Mouse (Mus musculus) kidney, postnatal 0 days (tissue): ENCODE measurements around the gene Pcp4. TPM values are rescaled to one million over a fixed set of nuclear protein-coding genes. Genes with fewer than 3 reads are reported as not detected.
A peak's percentile ranks its signal among the peaks of the same experiment; 100 is the strongest.

Source experiments
- ATAC-seq: fragments of 200-750 bp; cut with Nextera tagmentation; replicated peaks from 2 replicates; pipeline ENCODE4 v1.8.0; 2017; ENCODE audit warnings: low read depth, moderate number of reproducible peaks, moderate TSS enrichment, moderate library complexity; ENCODE audit not compliant: low FRiP score
- DNase-seq: peaks from one replicate; pipeline ENCODE4 v3.0.0-alpha.2; 2016; ENCODE audit warnings: low spot score
- H3K27ac ChIP-seq: fragments of 300-500 bp; sonication (generic); 2 replicates; pipeline ENCODE4 v1.5.1; 2014; ENCODE audit warnings: mild to moderate bottlenecking
- H3K27me3 ChIP-seq: fragments of 300-500 bp; sonication (generic); 2 replicates; pipeline ENCODE4 v1.6.1; 2014; ENCODE audit warnings: low read length, mixed read lengths; ENCODE audit not compliant: insufficient read depth
- H3K36me3 ChIP-seq: fragments of 300-500 bp; sonication (generic); 2 replicates; pipeline ENCODE4 v1.6.1; 2014; ENCODE audit warnings: low read length, mixed read lengths; ENCODE audit not compliant: insufficient read depth
- H3K4me1 ChIP-seq: fragments of 300-500 bp; sonication (generic); replicated peaks from 2 replicates; pipeline ENCODE4 v1.6.1; 2014; ENCODE audit warnings: antibody characterized with exemption, low read length, mixed read lengths; ENCODE audit not compliant: insufficient read depth
- H3K4me2 ChIP-seq: fragments of 300-500 bp; sonication (generic); 2 replicates; pipeline ENCODE4 v1.6.1; 2014; ENCODE audit warnings: mild to moderate bottlenecking, low read length, moderate library complexity, mixed read lengths
- H3K4me3 ChIP-seq: fragments of 300-500 bp; sonication (generic); replicated peaks from 2 replicates; pipeline ENCODE4 v1.5.1; 2014; ENCODE audit warnings: low read depth, low read length
- H3K9ac ChIP-seq: fragments of 300-500 bp; sonication (generic); 2 replicates; pipeline ENCODE4 v1.6.1; 2014; ENCODE audit warnings: low read depth, low read length
- H3K9me3 ChIP-seq: fragments of 300-500 bp; sonication (generic); replicated peaks from 2 replicates; pipeline ENCODE4 v1.6.1; 2016; ENCODE audit warnings: low read length, inconsistent platforms, mixed read lengths
- CTCF ChIP-seq: IDR thresholded peaks from 2 replicates; pipeline ENCODE4 v1.5.1; 2016; ENCODE audit warnings: antibody characterized with exemption, low read depth, mild to moderate bottlenecking, moderate library complexity
- WGBS: fragments of 180-500 bp; shearing (Covaris S2); extraction: QIAGEN DNeasy Blood & Tissue Kit; methylation state at CpG from one replicate; pipeline ENCODE4 v1.1.7; 2014; 5-methylcytosine and 5-hydroxymethylcytosine counted together
- polyA plus RNA-seq: library from polyadenylated mRNA; unstranded; fragments of >200 nt; fragmentation: Nextera tagmentation; extraction: Ambion mirVana; gene quantifications from 2 replicates; pipeline ENCODE4 v1.2.1, GENCODE M21; 2015

The Pcp4 gene
- polyA plus RNA-seq, 1 experiment from 2014 or later, result 102 TPM

- DNase-seq (no peak), ATAC-seq (no peak)
- H3K4me2 ChIP-seq, result no peak overlapping the region
- no peak overlapping the region for H3K4me3 ChIP-seq
- no peaks in the 10 kb centered on the region for H3K4me1 ChIP-seq
- TF ChIP-seq CTCF, result no peak
- H3K9ac ChIP-seq, result no peak overlapping the region
- 59% methylated on average over 5 of the region's 5 CpGs for WGBS
- no peaks in the 10 kb centered on the region for H3K27me3 ChIP-seq
- H3K27ac ChIP-seq, result no peak overlapping the region
- no peaks in the 10 kb centered on the region for H3K36me3 ChIP-seq
- H3K9me3 ChIP-seq, result no peaks in the 10 kb centered on the region
These were observed 9.8 kb upstream of the Pcp4 start for GRCm38 (mm10) chr16:96457612-96458011.

GRCm38 (mm10) chr16:96459356-96459755 lies 8.1 kb upstream of the Pcp4 start:
- DNase-seq, result no peak
- H3K9me3 ChIP-seq, result no peaks in the 10 kb centered on the region
- H3K4me2 ChIP-seq, result no peak overlapping the region
- no peaks in the 10 kb centered on the region for H3K4me1 ChIP-seq
- no peaks in the 10 kb centered on the region for H3K36me3 ChIP-seq
- H3K4me3 ChIP-seq, result no peak overlapping the region
- no peak overlapping the region for H3K27ac ChIP-seq
- 83% methylated on average over 2 of the region's 2 CpGs for WGBS
- H3K9ac ChIP-seq, result no peak overlapping the region
- no peak for ATAC-seq
- H3K27me3 ChIP-seq, result no peaks in the 10 kb centered on the region
- no peak for TF ChIP-seq CTCF

- Histone ChIP-seq H3K27me3 (no peaks in the 10 kb centered on the region), H3K9ac (no peak overlapping the region), H3K4me2 (no peak overlapping the region), H3K27ac (no peak overlapping the region), H3K4me3 (no peak overlapping the region), H3K9me3 (no peaks in the 10 kb centered on the region), H3K4me1 (no peaks in the 10 kb centered on the region), H3K36me3 (no peaks in the 10 kb centered on the region)
- DNase-seq (no peak), ATAC-seq (no peak)
- WGBS, result 47% methylated on average over 3 of the region's 3 CpGs
- TF ChIP-seq CTCF, result no peak
These were observed 6.6 kb upstream of the Pcp4 start for GRCm38 (mm10) chr16:96460788-96461187.

- no peaks in the 10 kb centered on the region for H3K27me3 ChIP-seq
- H3K9ac ChIP-seq, result no peak overlapping the region
- WGBS, result 41% methylated on average over 4 of the region's 4 CpGs
- no peaks in the 10 kb centered on the region for H3K9me3 ChIP-seq
- no peaks in the 10 kb centered on the region for H3K4me1 ChIP-seq
- H3K36me3 ChIP-seq, result no peaks in the 10 kb centered on the region
- H3K4me2 ChIP-seq, result peak overlapping the region; percentile 4; the same call in 1 of the 2 replicates
- no peak for DNase-seq
- no peak for TF ChIP-seq CTCF
- H3K27ac ChIP-seq, result no peak overlapping the region
- ATAC-seq, result no peak
- H3K4me3 ChIP-seq, result no peak overlapping the region
These were observed 605 bp downstream of the Pcp4 start for GRCm38 (mm10) chr16:96468011-96468410.

GRCm38 (mm10) chr16:96468698-96469097 lies 1.3 kb downstream of the Pcp4 start:
- no peaks in the 10 kb centered on the region for H3K9me3 ChIP-seq
- no peak for TF ChIP-seq CTCF
- no peak overlapping the region for H3K27ac ChIP-seq
- no peaks in the 10 kb centered on the region for H3K27me3 ChIP-seq
- no peaks in the 10 kb centered on the region for H3K4me1 ChIP-seq
- H3K36me3 ChIP-seq, result no peaks in the 10 kb centered on the region
- H3K4me2 ChIP-seq, result no peak overlapping the region
- peak; percentile 71 for ATAC-seq
- H3K4me3 ChIP-seq, result no peak overlapping the region
- WGBS, result 80% methylated on average over 4 of the region's 4 CpGs
- no peak overlapping the region for H3K9ac ChIP-seq
- peak; percentile 44 for DNase-seq

- Histone ChIP-seq H3K27me3 (no peaks in the 10 kb centered on the region), H3K4me2 (no peak overlapping the region), H3K36me3 (no peaks in the 10 kb centered on the region), H3K4me1 (no peaks in the 10 kb centered on the region), H3K9me3 (no peaks in the 10 kb centered on the region), H3K27ac (no peak overlapping the region), H3K4me3 (no peak overlapping the region), H3K9ac (no peak overlapping the region)
- no peak for ATAC-seq
- 48% methylated on average over 4 of the region's 4 CpGs for WGBS
- peak; percentile 44 for DNase-seq
- peak; percentile 63 for TF ChIP-seq CTCF
These were observed 2.2 kb downstream of the Pcp4 start for GRCm38 (mm10) chr16:96469640-96470039.

GRCm38 (mm10) chr16:96472361-96472760 lies 5.0 kb downstream of the Pcp4 start:
- Histone ChIP-seq H3K9ac (no peak overlapping the region), H3K9me3 (no peaks in the 10 kb centered on the region), H3K27me3 (no peaks in the 10 kb centered on the region), H3K36me3 (no peaks in the 10 kb centered on the region), H3K4me3 (no peak overlapping the region), H3K27ac (0 out of 2 replicates have a peak overlapping the region, but pooled peaks have one; percentile 27), H3K4me1 (no peaks in the 10 kb centered on the region), H3K4me2 (no peak overlapping the region)
- DNase-seq, result peak; percentile 71
- TF ChIP-seq CTCF, result no peak
- WGBS, result 19% methylated on average over 5 of the region's 5 CpGs
- ATAC-seq, result no peak
